Mouse (Mus musculus): ENCODE data around the gene Ubl5. TPM values are rescaled to one million over a fixed set of nuclear protein-coding genes. Genes with fewer than 3 reads are reported as not detected.

Gene Ubl5
- polyA plus RNA-seq, 1 experiment from 2014 or later = 375 TPM

DNA sequence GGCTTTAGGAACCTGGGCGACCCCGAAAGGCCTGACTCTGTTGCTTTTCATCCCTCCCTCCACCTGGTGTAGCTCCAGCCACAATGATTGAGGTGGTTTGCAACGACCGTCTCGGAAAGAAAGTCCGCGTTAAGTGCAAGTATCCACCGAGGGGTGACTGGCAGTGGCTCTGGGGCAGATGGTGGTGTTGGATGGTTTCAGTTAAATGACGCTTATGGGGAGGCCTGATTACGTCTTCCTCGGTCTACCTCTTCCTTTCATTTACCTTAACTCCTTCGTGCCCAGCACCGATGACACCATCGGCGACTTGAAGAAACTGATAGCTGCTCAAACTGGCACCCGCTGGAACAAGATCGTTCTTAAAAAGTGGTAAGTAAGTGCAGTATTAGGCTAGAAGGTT lies 2.4 kb downstream of the Ubl5 start:
- H3K27me3 ChIP-seq (ENCODE audit: control insufficient read depth, insufficient read depth, low read length) = no peaks in the 10 kb centered on the region
- H3K4me2 ChIP-seq (replicated peaks; ENCODE audit: low read depth, low read length) = peak overlapping the region; percentile 90
- H3K9me3 ChIP-seq (ENCODE audit: control insufficient read depth, low read length) = no peaks in the 10 kb centered on the region
- 3% methylated on average over 17 of the region's 17 CpGs for WGBS
- no peak for ATAC-seq (ENCODE audit: low FRiP score, low TSS enrichment)
- H3K9ac ChIP-seq (ENCODE audit: low read depth, low read length) = peak overlapping the region; percentile 85
- H3K4me1 ChIP-seq (ENCODE audit: control insufficient read depth, insufficient read depth, low read length) = peaks cover 12% of the 10 kb centered on the region
- peak overlapping the region; percentile 63 for H3K27ac ChIP-seq (ENCODE audit: low read depth, low read length)
- peaks cover 26% of the 10 kb centered on the region; the same call in 1 of the 2 replicates for H3K36me3 ChIP-seq (ENCODE audit: control insufficient read depth, insufficient read depth, low read length)
- H3K4me3 ChIP-seq (ENCODE audit: low read length) = peak overlapping the region; percentile 64

DNA sequence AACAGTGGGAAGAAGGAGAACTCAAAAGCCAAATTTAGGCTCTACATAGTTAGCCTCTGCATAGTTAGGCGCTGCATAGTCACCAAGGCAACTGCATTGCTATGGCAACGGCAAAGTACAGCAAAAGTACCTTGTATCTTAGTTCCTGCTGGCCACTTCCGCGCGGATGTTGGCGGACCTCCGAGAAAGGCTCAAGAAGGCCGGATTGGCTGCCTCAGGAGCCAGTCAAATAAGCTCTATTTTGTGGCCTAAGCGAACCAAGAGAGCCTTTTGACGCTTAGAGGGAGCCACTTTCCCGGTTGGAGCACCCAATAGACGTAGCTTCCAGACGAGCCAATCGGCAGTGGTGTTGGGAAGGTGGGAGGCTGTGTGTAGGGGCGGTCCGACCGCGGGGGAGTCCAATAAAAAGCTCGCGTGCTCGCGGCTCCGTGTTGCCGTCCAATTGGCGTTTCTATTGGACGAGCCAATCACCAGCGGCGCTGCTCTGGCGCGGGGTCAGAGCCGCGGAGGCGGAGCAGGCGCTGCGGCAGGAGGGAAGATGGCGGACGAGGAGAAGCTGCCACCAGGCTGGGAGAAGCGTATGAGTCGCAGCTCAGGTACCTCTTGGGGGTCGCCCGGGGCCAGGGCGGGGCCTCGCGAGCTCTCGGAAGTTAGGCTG lies 9.1 kb downstream of the Ubl5 start, which contains the start of gene Pin1:
TSS of gene Pin1 (plus strand) at position 494 of the 658 bp plus-strand sequence.
- under 1% methylated on average over 45 of the region's 45 CpGs for whole genome bisulfite sequencing
- Histone ChIP-seq H3K36me3 (ENCODE audit: control insufficient read depth, insufficient read depth, low read length) (peaks cover 50% of the 10 kb centered on the region), H3K9me3 (ENCODE audit: control insufficient read depth, low read length) (no peaks in the 10 kb centered on the region), H3K9ac (ENCODE audit: low read depth, low read length) (peak within 1 kb of the TSS; percentile 92), H3K4me3 (ENCODE audit: low read length) (peak within 1 kb of the TSS; percentile 75), H3K27ac (ENCODE audit: low read depth, low read length) (no peak within 1 kb of the TSS), H3K4me2 (replicated peaks; ENCODE audit: low read depth, low read length) (peak within 1 kb of the TSS; percentile 53), H3K27me3 (ENCODE audit: control insufficient read depth, insufficient read depth, low read length) (no peaks in the 10 kb centered on the region), H3K4me1 (ENCODE audit: control insufficient read depth, insufficient read depth, low read length) (peaks cover 18% of the 10 kb centered on the region)
- ATAC-seq (ENCODE audit: low FRiP score, low TSS enrichment) = peak; percentile 99

DNA sequence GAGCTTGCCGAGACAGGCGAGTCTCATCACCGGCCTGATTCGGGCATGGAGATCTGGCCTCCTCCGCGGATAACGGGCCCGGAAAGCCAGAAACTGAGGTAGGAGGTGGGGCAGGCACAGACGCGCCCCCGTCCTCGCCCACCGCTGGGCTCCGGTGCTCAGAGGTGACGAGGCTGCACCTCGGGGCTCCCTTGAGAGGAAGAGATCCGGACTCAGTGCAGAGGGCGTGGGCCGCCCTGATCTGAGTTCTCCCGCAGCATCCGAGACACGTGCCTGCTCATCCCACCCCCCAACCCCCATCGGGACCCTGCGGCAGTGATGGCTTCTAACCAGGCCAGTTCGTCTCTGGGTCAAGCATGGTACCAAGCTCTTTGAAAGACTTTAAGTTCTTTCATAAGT lies 9.6 kb downstream of the Ubl5 start:
- Histone ChIP-seq H3K9me3 (ENCODE audit: control insufficient read depth, low read length) (no peaks in the 10 kb centered on the region), H3K36me3 (ENCODE audit: control insufficient read depth, insufficient read depth, low read length) (peaks cover 48% of the 10 kb centered on the region), H3K4me2 (replicated peaks; ENCODE audit: low read depth, low read length) (peak overlapping the region; percentile 53), H3K9ac (ENCODE audit: low read depth, low read length) (peak overlapping the region; percentile 92), H3K27ac (ENCODE audit: low read depth, low read length) (no peak overlapping the region), H3K27me3 (ENCODE audit: control insufficient read depth, insufficient read depth, low read length) (no peaks in the 10 kb centered on the region), H3K4me1 (ENCODE audit: control insufficient read depth, insufficient read depth, low read length) (peaks cover 18% of the 10 kb centered on the region), H3K4me3 (ENCODE audit: low read length) (peak overlapping the region; percentile 75)
- under 1% methylated on average over 25 of the region's 25 CpGs for WGBS
- ATAC-seq (ENCODE audit: low FRiP score, low TSS enrichment) = peak; percentile 33

DNA sequence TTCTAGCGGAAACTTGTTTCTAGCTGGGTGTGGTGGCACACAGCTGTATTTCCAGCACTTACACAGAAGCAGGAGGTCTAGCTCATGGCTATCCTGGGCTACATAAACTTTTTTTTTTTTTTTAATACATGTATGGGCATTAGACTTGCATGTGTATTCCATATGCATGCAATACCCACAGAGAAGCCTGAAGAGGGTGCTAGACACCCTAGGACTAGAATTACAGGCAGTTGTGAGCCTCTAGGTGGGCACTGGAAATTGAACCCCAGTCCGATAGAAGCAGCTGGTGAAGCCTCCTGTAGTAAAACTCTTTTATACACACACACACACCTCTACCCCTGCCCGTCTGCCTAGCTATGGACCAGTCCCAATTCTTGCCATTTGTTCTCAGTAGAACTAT lies 11.2 kb downstream of the Ubl5 start:
- H3K4me2 ChIP-seq (replicated peaks; ENCODE audit: low read depth, low read length) = no peak overlapping the region
- H3K36me3 ChIP-seq (ENCODE audit: control insufficient read depth, insufficient read depth, low read length) = peaks cover 50% of the 10 kb centered on the region
- no peak for ATAC-seq (ENCODE audit: low FRiP score, low TSS enrichment)
- 90% methylated on average over 3 of the region's 3 CpGs for WGBS
- H3K9me3 ChIP-seq (ENCODE audit: control insufficient read depth, low read length) = no peaks in the 10 kb centered on the region
- H3K4me1 ChIP-seq (ENCODE audit: control insufficient read depth, insufficient read depth, low read length) = peaks cover 18% of the 10 kb centered on the region
- H3K4me3 ChIP-seq (ENCODE audit: low read length) = peak overlapping the region; percentile 75; the same call in 1 of the 2 replicates
- H3K27ac ChIP-seq (ENCODE audit: low read depth, low read length) = no peak overlapping the region
- no peaks in the 10 kb centered on the region for H3K27me3 ChIP-seq (ENCODE audit: control insufficient read depth, insufficient read depth, low read length)
- no peak overlapping the region for H3K9ac ChIP-seq (ENCODE audit: low read depth, low read length)

DNA sequence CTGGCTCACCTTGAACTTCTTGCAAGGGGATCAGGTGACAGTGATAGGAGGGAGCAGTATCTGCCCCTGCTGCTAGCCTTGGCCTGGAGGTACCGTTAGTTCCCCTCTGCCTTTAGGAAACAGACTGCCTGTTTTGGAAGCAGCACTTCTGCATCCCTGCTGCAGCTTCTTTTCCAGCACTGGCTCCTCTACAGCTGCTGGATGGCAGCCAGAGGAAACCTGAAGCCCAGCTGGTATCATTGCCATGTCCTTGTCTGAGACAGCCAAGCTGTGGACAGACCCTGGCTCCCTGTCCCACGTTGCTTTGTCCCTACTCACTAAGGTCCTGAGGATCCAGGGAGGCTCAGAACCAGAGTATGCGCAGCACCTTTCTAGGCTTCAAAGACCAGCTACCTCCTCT lies 14.9 kb downstream of the Ubl5 start:
- no peak overlapping the region for H3K4me3 ChIP-seq (ENCODE audit: low read length)
- H3K4me2 ChIP-seq (replicated peaks; ENCODE audit: low read depth, low read length) = no peak overlapping the region
- peaks cover 12% of the 10 kb centered on the region for H3K4me1 ChIP-seq (ENCODE audit: control insufficient read depth, insufficient read depth, low read length)
- no peaks in the 10 kb centered on the region for H3K27me3 ChIP-seq (ENCODE audit: control insufficient read depth, insufficient read depth, low read length)
- H3K9ac ChIP-seq (ENCODE audit: low read depth, low read length) = no peak overlapping the region
- ATAC-seq (ENCODE audit: low FRiP score, low TSS enrichment) = no peak
- peaks cover 79% of the 10 kb centered on the region for H3K36me3 ChIP-seq (ENCODE audit: control insufficient read depth, insufficient read depth, low read length)
- 90% methylated on average over 3 of the region's 3 CpGs for WGBS
- H3K27ac ChIP-seq (ENCODE audit: low read depth, low read length) = no peak overlapping the region
- H3K9me3 ChIP-seq (ENCODE audit: control insufficient read depth, low read length) = no peaks in the 10 kb centered on the region

DNA sequence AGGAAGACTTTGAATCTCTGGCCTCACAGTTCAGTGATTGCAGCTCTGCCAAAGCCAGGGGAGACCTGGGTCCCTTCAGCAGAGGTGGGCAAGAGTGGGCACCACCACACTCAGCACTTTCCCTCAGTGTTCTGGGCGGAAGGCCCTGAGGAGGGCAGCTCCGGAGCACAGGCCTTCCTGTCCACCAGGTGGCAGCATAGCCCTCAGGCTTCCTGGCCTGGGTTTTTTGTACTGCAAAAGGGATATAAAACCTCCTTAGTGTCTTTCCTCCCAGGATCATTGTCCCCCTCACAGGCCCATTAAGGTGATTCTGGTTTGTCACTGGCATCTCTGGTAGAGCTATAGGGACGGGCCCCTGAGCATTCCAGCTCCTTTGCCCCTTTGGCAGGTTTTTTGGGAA lies 19.6 kb downstream of the Ubl5 start:
- Histone ChIP-seq H3K27me3 (ENCODE audit: control insufficient read depth, insufficient read depth, low read length) (no peaks in the 10 kb centered on the region), H3K9me3 (ENCODE audit: control insufficient read depth, low read length) (no peaks in the 10 kb centered on the region), H3K4me3 (ENCODE audit: low read length) (no peak overlapping the region), H3K9ac (ENCODE audit: low read depth, low read length) (no peak overlapping the region), H3K36me3 (ENCODE audit: control insufficient read depth, insufficient read depth, low read length) (peaks cover 68% of the 10 kb centered on the region), H3K27ac (ENCODE audit: low read depth, low read length) (no peak overlapping the region), H3K4me2 (replicated peaks; ENCODE audit: low read depth, low read length) (no peak overlapping the region), H3K4me1 (ENCODE audit: control insufficient read depth, insufficient read depth, low read length) (peaks cover 12% of the 10 kb centered on the region; the same call in 1 of the 2 replicates)
- no peak; the same call in 1 of the 2 replicates for ATAC-seq (ENCODE audit: low FRiP score, low TSS enrichment)
- WGBS = 59% methylated on average over 3 of the region's 3 CpGs

DNA sequence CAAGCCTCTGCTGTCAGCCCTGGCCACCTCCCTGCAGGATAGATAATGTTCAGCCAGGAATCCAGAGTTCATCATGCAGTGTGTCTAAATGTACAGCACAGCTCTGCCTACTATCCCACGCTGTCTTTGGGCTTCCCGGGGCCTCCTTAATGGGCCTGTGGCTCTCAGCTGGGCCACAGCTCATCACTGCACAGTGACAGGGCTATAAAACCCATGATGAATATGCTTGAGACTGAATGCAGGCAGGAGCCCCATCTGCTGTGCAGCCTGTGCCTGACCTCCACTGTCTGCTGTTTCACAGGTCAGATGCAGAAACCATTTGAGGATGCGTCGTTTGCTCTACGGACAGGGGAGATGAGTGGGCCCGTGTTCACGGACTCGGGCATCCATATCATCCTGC lies 20.2 kb downstream of the Ubl5 start:
- Histone ChIP-seq H3K36me3 (ENCODE audit: control insufficient read depth, insufficient read depth, low read length) (peaks cover 62% of the 10 kb centered on the region), H3K4me1 (ENCODE audit: control insufficient read depth, insufficient read depth, low read length) (peaks cover 12% of the 10 kb centered on the region; the same call in 1 of the 2 replicates), H3K4me2 (replicated peaks; ENCODE audit: low read depth, low read length) (no peak overlapping the region), H3K9me3 (ENCODE audit: control insufficient read depth, low read length) (no peaks in the 10 kb centered on the region), H3K27ac (ENCODE audit: low read depth, low read length) (no peak overlapping the region), H3K4me3 (ENCODE audit: low read length) (no peak overlapping the region), H3K27me3 (ENCODE audit: control insufficient read depth, insufficient read depth, low read length) (no peaks in the 10 kb centered on the region), H3K9ac (ENCODE audit: low read depth, low read length) (no peak overlapping the region)
- 37% methylated on average over 8 of the region's 8 CpGs for WGBS
- ATAC-seq (ENCODE audit: low FRiP score, low TSS enrichment) = peak; percentile 47

DNA sequence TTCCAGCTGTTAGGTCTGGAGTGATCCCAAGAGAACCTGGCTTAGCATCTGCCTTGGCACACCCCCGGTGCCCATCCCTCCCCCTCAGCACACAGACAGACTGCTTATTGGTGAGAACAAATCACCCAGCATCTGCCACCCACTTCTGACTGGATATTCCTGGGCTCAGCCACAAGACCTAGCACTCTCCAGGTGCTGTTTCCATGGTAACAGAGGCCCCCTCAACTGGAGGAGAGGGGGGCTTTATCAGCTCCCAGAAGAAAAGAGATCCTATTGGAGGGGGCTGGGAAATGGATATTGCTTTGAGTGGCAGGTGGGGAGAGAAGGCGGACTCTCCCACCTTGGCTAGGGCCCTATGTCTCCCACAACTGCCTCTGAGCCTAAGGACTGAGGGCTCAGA lies 21.3 kb downstream of the Ubl5 start:
- Histone ChIP-seq H3K9ac (ENCODE audit: low read depth, low read length) (no peak overlapping the region), H3K4me2 (replicated peaks; ENCODE audit: low read depth, low read length) (no peak overlapping the region), H3K4me1 (ENCODE audit: control insufficient read depth, insufficient read depth, low read length) (peaks cover 12% of the 10 kb centered on the region; the same call in 1 of the 2 replicates), H3K9me3 (ENCODE audit: control insufficient read depth, low read length) (no peaks in the 10 kb centered on the region), H3K27ac (ENCODE audit: low read depth, low read length) (no peak overlapping the region), H3K27me3 (ENCODE audit: control insufficient read depth, insufficient read depth, low read length) (no peaks in the 10 kb centered on the region), H3K36me3 (ENCODE audit: control insufficient read depth, insufficient read depth, low read length) (peaks cover 56% of the 10 kb centered on the region), H3K4me3 (ENCODE audit: low read length) (no peak overlapping the region)
- no peak for ATAC-seq (ENCODE audit: low FRiP score, low TSS enrichment)
- WGBS = 82% methylated on average over 2 of the region's 2 CpGs

DNA sequence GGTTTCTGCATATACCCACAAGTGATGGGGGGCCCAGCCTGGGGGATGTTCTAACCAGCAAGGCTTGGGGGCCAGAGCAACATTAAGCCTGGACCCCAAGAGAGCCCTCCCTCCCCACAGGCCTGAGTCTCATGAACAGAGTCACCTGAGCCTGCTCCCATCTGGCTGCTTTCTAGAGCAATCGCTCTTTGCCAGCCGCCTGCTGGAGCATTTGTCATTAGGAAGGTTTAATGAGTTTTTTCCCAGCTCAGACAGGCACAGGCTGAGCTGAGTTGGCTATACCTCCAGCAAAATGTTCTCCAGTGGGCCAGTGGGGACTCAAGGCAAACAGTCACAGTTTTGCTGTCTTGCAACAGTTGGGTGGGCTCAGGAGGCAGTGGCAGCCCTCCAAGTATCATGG lies 21.7 kb downstream of the Ubl5 start:
- H3K27ac ChIP-seq (ENCODE audit: low read depth, low read length) = no peak overlapping the region

More for the DNA sequence above, 21.7 kb downstream of the Ubl5 start:
- Histone ChIP-seq H3K4me3 (ENCODE audit: low read length) (no peak overlapping the region), H3K4me1 (ENCODE audit: control insufficient read depth, insufficient read depth, low read length) (peaks cover 12% of the 10 kb centered on the region; the same call in 1 of the 2 replicates), H3K9me3 (ENCODE audit: control insufficient read depth, low read length) (no peaks in the 10 kb centered on the region), H3K27me3 (ENCODE audit: control insufficient read depth, insufficient read depth, low read length) (no peaks in the 10 kb centered on the region), H3K9ac (ENCODE audit: low read depth, low read length) (no peak overlapping the region), H3K36me3 (ENCODE audit: control insufficient read depth, insufficient read depth, low read length) (peaks cover 52% of the 10 kb centered on the region), H3K4me2 (replicated peaks; ENCODE audit: low read depth, low read length) (no peak overlapping the region)
- peak; percentile 20 for ATAC-seq (ENCODE audit: low FRiP score, low TSS enrichment)
- WGBS = 15% methylated on average over 2 of the region's 2 CpGs
